Mouse (Mus musculus) layer of hippocampus, adult 18-20 months (tissue): Measurements from ENCODE around the gene Zfp106. TPM values are rescaled to one million over a fixed set of nuclear protein-coding genes. Genes with fewer than 3 reads are reported as not detected.
"Not testable (repeated sequence)": the region's sequence is repeated elsewhere in the genome, so short reads cannot be mapped to it uniquely, and the experiment has no call there.

ENCODE experiments used
- DNase-seq, 2 experiments: peaks; one replicate each; pipeline ENCODE4 v3.0.0; 2022; ENCODE audit warnings: low spot score in 2 of 2
- long read RNA-seq: library from polyadenylated mRNA; stranded (forward); transcript quantifications from one replicate; pipeline ENCODE4 v2.0.0, GENCODE M21; 2021
- total RNA-seq, 2 experiments: library from RNA; stranded (reverse); gene quantifications; 2 replicates each; pipeline ENCODE4 v1.2.3; 2021

Gene Zfp106
- 100 to 1,000 TPM; 169 to 182 TPM for total RNA-seq
- long read RNA-seq, full-length matches to known transcripts = 27 of 126 reads
- long read RNA-seq, partial matches to known transcripts = 40 of 126 reads
- long read RNA-seq, other reads (novel, unspliced or antisense) = 59 of 126 reads

GRCm38 (mm10) chr2:120563235-120563990 is at the start of gene Zfp106:
Gene Zfp106 (minus strand): TSS chr2:120563843.
- peak; percentile 86 to 92 for DNase-seq

GRCm38 (mm10) chr2:120608830-120609723 is 45.4 kb upstream of the Zfp106 start, which contains the start of the genes Haus2 and Lrrc57:
Gene Haus2 (plus strand): TSS chr2:120609383.
Gene Lrrc57 (minus strand): TSS chr2:120609520.
- DNase-seq = peak; percentile 87 to 93

GRCm38 (mm10) chr2:120606021-120606690 is 42.5 kb upstream of the Zfp106 start:
- peak; percentile 25 to 63 for DNase-seq

DNA sequence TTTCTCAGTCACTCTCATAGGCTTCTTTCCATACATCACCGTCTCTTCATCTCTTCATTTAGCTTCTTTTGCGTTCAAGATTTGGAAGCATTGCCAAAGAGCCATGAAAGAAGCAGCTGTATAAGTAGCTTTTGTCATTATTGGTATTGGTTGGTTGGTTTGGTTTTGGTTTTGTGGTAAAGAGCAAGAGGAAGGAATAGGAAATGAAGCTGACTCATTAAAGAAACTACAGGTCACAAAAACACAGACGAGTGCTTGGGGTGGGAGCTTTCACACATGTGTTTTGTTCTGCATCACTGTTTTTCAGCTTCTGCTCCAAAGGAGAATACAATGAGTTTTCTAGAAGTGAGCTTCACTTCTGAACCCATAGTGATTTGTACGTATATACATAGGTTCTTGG is 35.9 kb upstream of the Zfp106 start:
- DNase-seq = no peak

DNA sequence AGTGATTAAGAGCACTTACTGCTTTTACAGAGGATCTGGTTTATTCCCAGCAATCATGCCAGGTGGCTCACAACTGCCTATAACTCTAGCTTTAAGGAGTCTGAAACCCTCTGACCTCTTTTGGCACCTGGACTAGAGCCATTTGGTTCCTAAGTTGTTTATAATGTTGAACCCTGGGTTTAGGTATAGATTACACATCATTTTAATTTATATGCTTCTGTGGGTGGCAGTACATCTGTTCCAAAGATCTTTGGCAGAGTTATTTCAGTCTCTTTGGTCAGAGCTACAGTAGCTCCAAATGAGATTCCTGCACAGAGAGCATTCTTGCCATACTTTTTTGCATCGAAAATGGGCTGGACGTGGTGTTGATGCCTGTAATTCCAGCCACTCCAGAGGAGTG is 34.1 kb upstream of the Zfp106 start:
- no peak for DNase-seq

DNA sequence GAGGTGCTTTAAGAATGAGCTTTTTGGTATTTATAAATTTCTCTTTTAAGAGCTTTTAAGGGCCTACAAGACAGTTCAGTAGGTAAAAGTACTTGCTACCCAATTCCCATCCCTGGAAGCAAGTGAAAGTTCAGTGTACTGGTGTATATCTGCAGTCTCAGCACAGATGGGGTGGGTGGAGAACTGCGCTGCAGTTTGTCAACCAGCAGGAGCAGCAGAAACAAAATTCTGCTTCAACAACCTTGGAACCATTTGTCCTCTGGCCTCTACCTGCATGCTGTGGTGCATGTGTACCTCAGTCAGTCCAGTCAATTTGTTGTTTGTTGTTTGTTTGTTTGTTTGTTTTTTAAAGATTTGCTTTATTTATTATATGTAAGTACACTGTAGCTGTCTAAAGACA is 28.6 kb upstream of the Zfp106 start:
- peak in 1 of 2 experiments; percentile 45 for DNase-seq

DNA sequence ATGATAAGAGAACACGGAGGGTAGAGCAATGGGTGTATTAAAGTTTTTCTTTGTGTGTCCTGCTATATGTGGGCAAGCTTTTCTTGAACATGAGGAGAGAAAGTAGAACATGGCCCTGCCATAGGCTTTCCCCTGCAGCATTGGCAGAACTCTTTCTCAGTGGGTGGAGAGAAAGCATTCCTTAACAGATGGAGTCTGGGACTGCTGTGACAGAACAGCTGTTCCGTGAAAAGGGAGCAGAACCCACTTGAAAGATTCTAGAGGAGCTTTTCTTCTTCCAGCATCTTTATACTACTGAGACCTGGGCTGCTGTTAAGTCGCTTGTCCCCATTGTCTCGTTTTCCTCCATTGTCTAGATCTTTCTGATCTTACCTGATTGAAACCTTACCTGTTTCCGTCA is 26.1 kb upstream of the Zfp106 start:
- DNase-seq = peak; percentile 48 to 71

DNA sequence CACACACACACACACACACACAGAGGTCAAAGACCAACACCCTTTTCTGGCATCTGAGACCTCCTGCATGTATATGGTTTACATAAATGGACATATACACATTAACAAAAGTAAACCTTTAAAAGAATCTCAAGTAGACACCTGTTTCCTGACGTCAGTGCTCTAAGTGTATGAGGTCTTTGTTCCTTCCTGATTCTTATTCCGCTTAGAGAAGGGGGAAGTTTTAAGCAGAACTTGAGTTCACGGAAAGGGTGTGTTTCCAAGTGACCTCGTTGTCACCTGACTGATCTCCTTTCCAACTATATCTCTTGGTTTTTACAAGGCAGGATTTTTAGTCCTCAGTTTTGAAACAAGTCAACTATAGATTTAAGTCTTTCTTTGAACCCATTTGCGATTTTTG is 14.6 kb upstream of the Zfp106 start:
- DNase-seq = no peak

GRCm38 (mm10) chr2:120577799-120578198 is 14.2 kb upstream of the Zfp106 start:
- DNase-seq = no peak

GRCm38 (mm10) chr2:120575978-120576377 is 12.3 kb upstream of the Zfp106 start:
- no peak for DNase-seq

DNA sequence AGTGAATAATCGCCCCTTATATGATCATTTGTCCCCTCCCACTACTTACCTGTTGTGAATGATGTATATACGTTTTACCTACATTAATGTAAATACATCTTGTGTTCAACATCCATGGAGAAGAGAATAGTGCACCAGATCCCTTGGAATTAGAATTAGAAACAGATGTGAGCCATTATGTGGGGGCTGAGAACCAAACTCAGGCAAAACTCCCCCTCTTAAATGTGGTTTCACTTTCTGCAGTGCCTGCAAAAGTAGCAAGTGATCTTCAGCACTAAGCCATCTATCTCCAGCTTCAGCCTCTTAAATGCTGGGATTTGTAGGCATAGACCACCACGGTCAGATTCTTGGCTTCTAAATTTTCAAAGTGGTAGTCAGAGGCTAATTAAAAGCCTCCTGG is 11.5 kb upstream of the Zfp106 start:
- DNase-seq = no peak

DNA sequence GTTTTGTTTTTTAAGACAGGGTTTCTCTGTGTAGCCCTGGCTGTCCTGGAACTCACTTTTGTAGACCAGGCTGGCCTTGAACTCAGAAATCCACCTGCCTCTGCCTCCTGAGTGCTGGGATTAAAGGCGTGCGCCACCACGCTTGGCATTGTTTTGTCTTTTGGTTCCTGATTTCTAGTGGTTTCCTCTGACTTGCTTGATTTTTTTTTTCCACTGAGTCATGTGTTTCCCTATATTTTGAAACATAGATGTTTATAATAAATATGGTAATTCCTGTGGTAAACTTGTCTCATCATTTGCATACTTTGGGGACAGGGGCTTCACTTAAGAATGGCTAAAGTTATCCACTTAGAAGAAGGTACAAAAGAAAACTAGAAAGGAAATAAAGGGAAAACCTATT is 8.5 kb upstream of the Zfp106 start:
- DNase-seq = not testable (repeated sequence)

- no peak for DNase-seq
Observed at GRCm38 (mm10) chr2:120571081-120571480, 7.4 kb upstream of the Zfp106 start.

GRCm38 (mm10) chr2:120567798-120568320 is 4.2 kb upstream of the Zfp106 start:
- no peak for DNase-seq

GRCm38 (mm10) chr2:120566886-120567797 is 3.5 kb upstream of the Zfp106 start, which contains the start of gene Snap23:
Gene Snap23 (plus strand): TSS chr2:120567671.
- peak; percentile 93 to 96 for DNase-seq

DNA sequence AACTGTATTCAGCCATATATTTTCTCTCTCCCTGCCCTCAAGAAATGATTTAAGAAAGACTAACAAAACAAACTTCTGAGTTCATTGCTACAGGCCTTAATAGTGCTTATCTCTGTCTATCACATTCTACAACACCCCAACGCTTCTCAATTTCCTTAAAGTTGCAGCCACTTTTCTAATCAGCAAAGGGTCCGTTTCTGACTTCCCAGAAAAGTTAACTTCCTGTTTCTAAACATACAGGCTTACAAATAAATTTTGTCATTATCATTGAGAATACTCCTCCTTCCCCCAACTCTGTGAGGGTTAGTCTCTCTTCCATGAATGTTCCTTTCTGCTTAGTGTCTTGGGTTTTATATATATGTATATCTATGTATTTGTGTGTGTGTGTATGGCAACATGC is 1.7 kb upstream of the Zfp106 start:
- DNase-seq = no peak

DNA sequence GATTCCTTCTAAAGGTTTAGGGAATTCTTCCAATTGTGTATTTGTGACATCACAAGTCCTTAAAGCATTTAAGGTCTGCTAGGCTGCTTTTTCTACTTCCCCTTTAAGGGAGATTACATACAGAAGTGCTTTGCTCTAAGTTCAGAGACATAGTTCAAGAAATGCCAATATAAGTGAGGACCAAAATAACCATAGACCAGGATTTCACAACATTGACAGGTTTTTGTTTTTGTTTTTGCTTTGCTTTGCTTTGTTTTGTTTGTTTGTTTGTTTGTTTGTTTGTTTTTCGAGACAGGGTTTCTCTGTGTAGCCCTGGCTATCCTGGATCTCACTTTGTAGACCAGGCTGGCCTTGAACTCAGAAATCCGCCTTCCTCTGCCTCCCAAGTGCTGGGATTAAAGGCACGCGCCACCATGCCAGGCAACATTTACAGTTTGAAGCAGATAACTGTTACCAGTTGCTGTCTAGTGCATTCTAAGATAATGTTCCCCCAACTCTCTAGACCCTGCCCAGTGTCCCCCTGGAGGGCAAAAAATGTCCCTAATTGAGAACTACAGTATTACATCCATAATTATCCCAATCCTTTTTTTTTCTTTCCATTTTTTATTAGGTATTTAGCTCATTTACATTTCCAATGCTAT is 1.0 kb upstream of the Zfp106 start:
- not testable (repeated sequence) for DNase-seq

DNA sequence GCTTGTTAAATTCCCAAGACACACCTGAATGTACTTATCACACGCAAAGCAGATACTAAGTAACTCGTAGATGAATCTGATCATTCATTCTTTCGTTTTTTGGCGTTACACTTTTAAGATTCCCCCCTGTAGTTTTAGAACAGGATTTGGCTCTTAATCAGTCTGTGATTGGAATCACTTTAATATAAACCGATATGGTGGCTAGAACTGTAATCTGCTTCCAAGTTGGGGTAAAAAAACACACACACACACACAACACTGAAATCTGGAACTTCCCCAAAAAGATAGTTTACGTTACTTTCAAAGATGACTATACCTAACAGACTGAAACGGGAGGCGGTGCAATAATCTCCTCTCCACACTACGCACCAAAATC is 796 bp downstream of the Zfp106 start:
- DNase-seq = no peak

GRCm38 (mm10) chr2:120561524-120561923 is 2.1 kb downstream of the Zfp106 start:
- no peak for DNase-seq
